Mouse (Mus musculus): Measurements from ENCODE around the gene Galnt15. TPM values are rescaled to one million over a fixed set of nuclear protein-coding genes. Genes with fewer than 3 reads are reported as not detected.
"Not testable (repeated sequence)": the region's sequence is repeated elsewhere in the genome, so short reads cannot be mapped to it uniquely, and the experiment has no call there.

Gene Galnt15
- polyA plus RNA-seq, 1 experiment from 2014 or later: 0.09 TPM

GRCm38 (mm10) chr14:32087584-32088248 lies 58.9 kb downstream of the Galnt15 start:
- H3K9me3 ChIP-seq (ENCODE audit: control insufficient read depth, low read depth, low read length); ATAC-seq (ENCODE audit: insufficient number of reproducible peaks, insufficient read depth, low FRiP score, low read depth): not testable (repeated sequence)
- 88% methylated on average over 7 of the region's 7 CpGs for WGBS

GRCm38 (mm10) chr14:32091124-32091523 lies 62.3 kb downstream of the Galnt15 start:
- WGBS: 35% methylated on average over 4 of the region's 4 CpGs
- peaks cover 15% of the 10 kb centered on the region; the same call in 1 of the 2 replicates for H3K36me3 ChIP-seq (ENCODE audit: control insufficient read depth, insufficient read depth, low read length)
- no peak; the same call in 1 of the 2 replicates for ATAC-seq (ENCODE audit: insufficient number of reproducible peaks, insufficient read depth, low FRiP score, low read depth)
- no peak overlapping the region for H3K4me2 ChIP-seq (replicated peaks; ENCODE audit: low read depth, low read length)
- no peak overlapping the region for H3K27ac ChIP-seq (ENCODE audit: low read length)
- H3K9ac ChIP-seq (replicated peaks; ENCODE audit: low read depth, low read length): no peak overlapping the region
- no peaks in the 10 kb centered on the region for H3K9me3 ChIP-seq (ENCODE audit: control insufficient read depth, low read depth, low read length)
- H3K4me1 ChIP-seq (ENCODE audit: control insufficient read depth, insufficient read depth, low read length): peaks cover 6% of the 10 kb centered on the region; the same call in 1 of the 2 replicates
- H3K4me3 ChIP-seq (ENCODE audit: low read depth, low read length): no peak overlapping the region
- no peaks in the 10 kb centered on the region for H3K27me3 ChIP-seq (ENCODE audit: control insufficient read depth, insufficient read depth, low read length)

More at GRCm38 (mm10) chr14:32087584-32088248, 58.9 kb downstream of the Galnt15 start:
- H3K4me1 ChIP-seq (ENCODE audit: control insufficient read depth, insufficient read depth, low read length); H3K27me3 ChIP-seq (ENCODE audit: control insufficient read depth, insufficient read depth, low read length); H3K4me2 ChIP-seq (replicated peaks; ENCODE audit: low read depth, low read length); H3K4me3 ChIP-seq (ENCODE audit: low read depth, low read length); H3K9ac ChIP-seq (replicated peaks; ENCODE audit: low read depth, low read length); H3K36me3 ChIP-seq (ENCODE audit: control insufficient read depth, insufficient read depth, low read length); H3K27ac ChIP-seq (ENCODE audit: low read length): not testable (repeated sequence)

- peaks cover 5% of the 10 kb centered on the region; the same call in 1 of the 2 replicates for H3K4me1 ChIP-seq (ENCODE audit: control insufficient read depth, insufficient read depth, low read length)
- peaks cover 15% of the 10 kb centered on the region; the same call in 1 of the 2 replicates for H3K36me3 ChIP-seq (ENCODE audit: control insufficient read depth, insufficient read depth, low read length)
- no peak for ATAC-seq (ENCODE audit: insufficient number of reproducible peaks, insufficient read depth, low FRiP score, low read depth)
- no peak overlapping the region for H3K4me3 ChIP-seq (ENCODE audit: low read depth, low read length)
- no peak overlapping the region for H3K4me2 ChIP-seq (replicated peaks; ENCODE audit: low read depth, low read length)
- no peak overlapping the region for H3K9ac ChIP-seq (replicated peaks; ENCODE audit: low read depth, low read length)
- H3K27me3 ChIP-seq (ENCODE audit: control insufficient read depth, insufficient read depth, low read length): no peaks in the 10 kb centered on the region
- no peaks in the 10 kb centered on the region for H3K9me3 ChIP-seq (ENCODE audit: control insufficient read depth, low read depth, low read length)
- 78% methylated on average over 4 of the region's 4 CpGs for WGBS
- H3K27ac ChIP-seq (ENCODE audit: low read length): no peak overlapping the region
These were observed 62.9 kb downstream of the Galnt15 start for GRCm38 (mm10) chr14:32091704-32092103.

GRCm38 (mm10) chr14:32093018-32093417 lies 64.2 kb downstream of the Galnt15 start:
- no peak for ATAC-seq (ENCODE audit: insufficient number of reproducible peaks, insufficient read depth, low FRiP score, low read depth)
- Histone ChIP-seq H3K4me2 (replicated peaks; ENCODE audit: low read depth, low read length) (no peak overlapping the region), H3K9me3 (ENCODE audit: control insufficient read depth, low read depth, low read length) (no peaks in the 10 kb centered on the region), H3K27ac (ENCODE audit: low read length) (no peak overlapping the region), H3K4me3 (ENCODE audit: low read depth, low read length) (no peak overlapping the region), H3K27me3 (ENCODE audit: control insufficient read depth, insufficient read depth, low read length) (no peaks in the 10 kb centered on the region), H3K36me3 (ENCODE audit: control insufficient read depth, insufficient read depth, low read length) (peaks cover 24% of the 10 kb centered on the region; the same call in 1 of the 2 replicates), H3K4me1 (ENCODE audit: control insufficient read depth, insufficient read depth, low read length) (no peaks in the 10 kb centered on the region), H3K9ac (replicated peaks; ENCODE audit: low read depth, low read length) (no peak overlapping the region)
- 69% methylated on average over 1 of the region's 1 CpGs for WGBS

GRCm38 (mm10) chr14:32093500-32094117 lies 64.8 kb downstream of the Galnt15 start:
- H3K27me3 ChIP-seq (ENCODE audit: control insufficient read depth, insufficient read depth, low read length): no peaks in the 10 kb centered on the region
- H3K9me3 ChIP-seq (ENCODE audit: control insufficient read depth, low read depth, low read length): no peaks in the 10 kb centered on the region
- H3K9ac ChIP-seq (replicated peaks; ENCODE audit: low read depth, low read length): no peak overlapping the region
- no peak for ATAC-seq (ENCODE audit: insufficient number of reproducible peaks, insufficient read depth, low FRiP score, low read depth)
- peaks cover 30% of the 10 kb centered on the region for H3K36me3 ChIP-seq (ENCODE audit: control insufficient read depth, insufficient read depth, low read length)
- H3K4me2 ChIP-seq (replicated peaks; ENCODE audit: low read depth, low read length): no peak overlapping the region
- 84% methylated on average over 11 of the region's 11 CpGs for WGBS
- H3K27ac ChIP-seq (ENCODE audit: low read length): no peak overlapping the region
- no peak overlapping the region for H3K4me3 ChIP-seq (ENCODE audit: low read depth, low read length)
- H3K4me1 ChIP-seq (ENCODE audit: control insufficient read depth, insufficient read depth, low read length): no peaks in the 10 kb centered on the region

- Histone ChIP-seq H3K9ac (replicated peaks; ENCODE audit: low read depth, low read length) (no peak overlapping the region), H3K4me3 (ENCODE audit: low read depth, low read length) (no peak overlapping the region), H3K36me3 (ENCODE audit: control insufficient read depth, insufficient read depth, low read length) (peaks cover 48% of the 10 kb centered on the region), H3K27ac (ENCODE audit: low read length) (no peak overlapping the region), H3K4me2 (replicated peaks; ENCODE audit: low read depth, low read length) (no peak overlapping the region), H3K27me3 (ENCODE audit: control insufficient read depth, insufficient read depth, low read length) (no peaks in the 10 kb centered on the region), H3K9me3 (ENCODE audit: control insufficient read depth, low read depth, low read length) (no peaks in the 10 kb centered on the region), H3K4me1 (ENCODE audit: control insufficient read depth, insufficient read depth, low read length) (no peaks in the 10 kb centered on the region)
- no peak for ATAC-seq (ENCODE audit: insufficient number of reproducible peaks, insufficient read depth, low FRiP score, low read depth)
- WGBS: 86% methylated on average over 5 of the region's 5 CpGs
These were observed 66.9 kb downstream of the Galnt15 start for GRCm38 (mm10) chr14:32095646-32096045.

GRCm38 (mm10) chr14:32096740-32097139 lies 68.0 kb downstream of the Galnt15 start:
- Histone ChIP-seq H3K27ac (ENCODE audit: low read length) (no peak overlapping the region), H3K9me3 (ENCODE audit: control insufficient read depth, low read depth, low read length) (no peaks in the 10 kb centered on the region), H3K4me1 (ENCODE audit: control insufficient read depth, insufficient read depth, low read length) (no peaks in the 10 kb centered on the region), H3K36me3 (ENCODE audit: control insufficient read depth, insufficient read depth, low read length) (peaks cover 48% of the 10 kb centered on the region), H3K9ac (replicated peaks; ENCODE audit: low read depth, low read length) (no peak overlapping the region), H3K4me2 (replicated peaks; ENCODE audit: low read depth, low read length) (no peak overlapping the region), H3K27me3 (ENCODE audit: control insufficient read depth, insufficient read depth, low read length) (no peaks in the 10 kb centered on the region), H3K4me3 (ENCODE audit: low read depth, low read length) (no peak overlapping the region)
- ATAC-seq (ENCODE audit: insufficient number of reproducible peaks, insufficient read depth, low FRiP score, low read depth): no peak
- 89% methylated on average over 5 of the region's 5 CpGs for WGBS

- 93% methylated on average over 7 of the region's 7 CpGs for WGBS
- Histone ChIP-seq H3K4me3 (ENCODE audit: low read depth, low read length) (no peak overlapping the region), H3K27ac (ENCODE audit: low read length) (no peak overlapping the region), H3K9ac (replicated peaks; ENCODE audit: low read depth, low read length) (no peak overlapping the region), H3K4me2 (replicated peaks; ENCODE audit: low read depth, low read length) (no peak overlapping the region), H3K9me3 (ENCODE audit: control insufficient read depth, low read depth, low read length) (no peaks in the 10 kb centered on the region), H3K4me1 (ENCODE audit: control insufficient read depth, insufficient read depth, low read length) (no peaks in the 10 kb centered on the region), H3K36me3 (ENCODE audit: control insufficient read depth, insufficient read depth, low read length) (peaks cover 47% of the 10 kb centered on the region), H3K27me3 (ENCODE audit: control insufficient read depth, insufficient read depth, low read length) (no peaks in the 10 kb centered on the region)
- ATAC-seq (ENCODE audit: insufficient number of reproducible peaks, insufficient read depth, low FRiP score, low read depth): no peak
These were observed 68.9 kb downstream of the Galnt15 start for GRCm38 (mm10) chr14:32097691-32098090.
